Mouse (Mus musculus) left cerebral cortex, postnatal 14 days (tissue): ENCODE data around the gene Pik3cg. TPM values are rescaled to one million over a fixed set of nuclear protein-coding genes. Genes with fewer than 3 reads are reported as not detected.
A peak's percentile ranks its signal among the peaks of the same experiment; 100 is the strongest.

ENCODE experiments used
- DNase-seq, 2 experiments: peaks; one replicate each; pipeline ENCODE4 v3.0.0; 2021 to 2022; ENCODE audit warnings: low spot score in 2 of 2, mixed read lengths in 1 of 2
- intact Hi-C: fragments of 180-260 bp; cut with DNase I; formaldehyde crosslinking; loops from one replicate; pipeline ENCODE4 v1.15.1; 2025
- total RNA-seq, 2 experiments: library from RNA; stranded (reverse); gene quantifications; 2 replicates each; pipeline ENCODE4 v1.2.3; 2021

The Pik3cg gene
- total RNA-seq, 2 experiments from 2014 or later = 3.8 to 3.9 TPM

- intact Hi-C loops = no loop called here
- no peak for DNase-seq
These were observed 44.8 kb downstream of the Pik3cg start for GRCm38 (mm10) chr12:32163706-32164105.

GRCm38 (mm10) chr12:32158757-32159156 lies 49.7 kb downstream of the Pik3cg start:
- intact Hi-C loops = no loop called here

GRCm38 (mm10) chr12:32146606-32147005 lies 61.9 kb downstream of the Pik3cg start:
- no peak for DNase-seq
- intact Hi-C loops = no loop called here

More at GRCm38 (mm10) chr12:32158757-32159156, 49.7 kb downstream of the Pik3cg start:
- DNase-seq = peak in 1 of 2 experiments; percentile 26

GRCm38 (mm10) chr12:32145651-32146050 lies 62.8 kb downstream of the Pik3cg start:
- intact Hi-C loops = loop anchor here (2.0 kb wide), 1 partner anchor 179 kb away; no protein-coding TSS in a partner anchor
- DNase-seq = no peak

GRCm38 (mm10) chr12:32144513-32144912 lies 63.9 kb downstream of the Pik3cg start:
- peak; percentile 71 to 75 for DNase-seq
- intact Hi-C loops = loop anchor here (2.0 to 5.0 kb wide), 2 partner anchors 87 to 178 kb away; no protein-coding TSS in a partner anchor

GRCm38 (mm10) chr12:32143782-32144181 lies 64.7 kb downstream of the Pik3cg start:
- DNase-seq = no peak
- intact Hi-C loops = loop anchor here (2.0 to 5.0 kb wide), 2 partner anchors 86 to 177 kb away; no protein-coding TSS in a partner anchor

GRCm38 (mm10) chr12:32143151-32143550 lies 65.3 kb downstream of the Pik3cg start:
- intact Hi-C loops = loop anchor here (5.0 kb wide), 1 partner anchor 86 kb away; no protein-coding TSS in a partner anchor

GRCm38 (mm10) chr12:32141766-32142165 lies 66.7 kb downstream of the Pik3cg start:
- intact Hi-C loops = loop anchor here (5.0 kb wide), 1 partner anchor 84 kb away; no protein-coding TSS in a partner anchor
- DNase-seq = no peak

More at GRCm38 (mm10) chr12:32143151-32143550, 65.3 kb downstream of the Pik3cg start:
- no peak for DNase-seq

- intact Hi-C loops = no loop called here
- DNase-seq = no peak
These were observed 69.6 kb downstream of the Pik3cg start for GRCm38 (mm10) chr12:32138831-32139230.

- peak in 1 of 2 experiments; percentile 20 for DNase-seq
- intact Hi-C loops = no loop called here
These were observed 70.1 kb downstream of the Pik3cg start for GRCm38 (mm10) chr12:32138362-32138761.

- DNase-seq = no peak
- intact Hi-C loops = no loop called here
These were observed 70.9 kb downstream of the Pik3cg start for GRCm38 (mm10) chr12:32137542-32137941.

- intact Hi-C loops = no loop called here
- DNase-seq = no peak
These were observed 80.6 kb downstream of the Pik3cg start for GRCm38 (mm10) chr12:32127599-32128507.

- DNase-seq = no peak
- intact Hi-C loops = no loop called here
These were observed 81.3 kb downstream of the Pik3cg start for GRCm38 (mm10) chr12:32127158-32127557.

GRCm38 (mm10) chr12:32124456-32124855 lies 84.0 kb downstream of the Pik3cg start:
- no peak for DNase-seq
- intact Hi-C loops = no loop called here

- intact Hi-C loops = no loop called here
- no peak for DNase-seq
These were observed 84.4 kb downstream of the Pik3cg start for GRCm38 (mm10) chr12:32124030-32124429.

GRCm38 (mm10) chr12:32123559-32123958 lies 84.9 kb downstream of the Pik3cg start:
- no peak for DNase-seq
- intact Hi-C loops = no loop called here

Other genes with a start within 250 kb of the Pik3cg start
- gene Prkar2b, start 147.4 kb downstream of the Pik3cg start, total RNA-seq = 100 to 1,000 TPM; 108 to 113 TPM
- 10 to 100 TPM; 11.1 to 13.8 TPM for gene Ccdc71l, start 170.0 kb upstream of the Pik3cg start, total RNA-seq